Mouse (Mus musculus): Measurements from ENCODE around the gene Eif3l. TPM values are rescaled to one million over a fixed set of nuclear protein-coding genes. Genes with fewer than 3 reads are reported as not detected.
A peak's percentile ranks its signal among the peaks of the same experiment; 100 is the strongest.

Gene Eif3l
- total and polyA plus RNA-seq, 3 experiments = 63.9 to 90.3 (median 69.2) TPM

DNA sequence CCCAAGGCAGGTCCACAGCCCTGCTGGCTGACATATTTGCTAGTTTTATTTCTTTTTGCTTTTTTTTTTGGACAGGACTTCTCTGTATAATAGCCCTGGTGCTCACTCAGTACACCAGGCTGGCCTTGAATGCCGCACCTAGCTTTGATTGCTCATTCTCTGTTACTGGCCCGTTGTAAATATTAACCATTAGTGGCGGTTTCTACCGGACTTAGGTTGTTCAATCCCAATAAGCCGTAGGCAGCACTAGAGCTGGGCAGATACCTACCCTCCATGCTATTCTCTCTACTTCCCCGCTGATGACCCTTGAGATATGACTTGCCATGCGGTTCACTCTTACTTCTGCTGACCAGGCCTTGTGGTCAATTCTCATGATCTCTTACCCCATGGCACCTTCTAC lies 4.6 kb downstream of the Eif3l start:
- no peaks in the 10 kb centered on the region; the same call in 1 of the 2 replicates for H3K79me2 ChIP-seq (replicated peaks; ENCODE audit: control insufficient read depth, insufficient read depth, low read length)
- intact Hi-C loops (cut with DNase I) = no loop called here
- H3K36me3 ChIP-seq (ENCODE audit: control insufficient read depth, insufficient read depth, low read length) = peaks cover 3% of the 10 kb centered on the region; the same call in 1 of the 2 replicates
- H3K4me1 ChIP-seq (ENCODE audit: control insufficient read depth, insufficient read depth, low read length) = no peaks in the 10 kb centered on the region; the same call in 1 of the 2 replicates
- H3K27me3 ChIP-seq (ENCODE audit: control insufficient read depth, insufficient read depth, low read length) = no peaks in the 10 kb centered on the region
- no peak overlapping the region for H3K27ac ChIP-seq
- no peak overlapping the region for H3K4me3 ChIP-seq
- 96% methylated on average over 7 of the region's 7 CpGs for WGBS
- no peak overlapping the region for H3K9ac ChIP-seq (ENCODE audit: low read depth, low read length)
- no peak for DNase-seq
- TF ChIP-seq POLR2A (IDR thresholded peaks at IDR 0.05; ENCODE audit: insufficient read depth, low read depth, low read length) (no peak), EP300 (IDR thresholded peaks at IDR 0.05; ENCODE audit: insufficient read depth, low read depth, low read length) (no peak), CTCF (IDR thresholded peaks at IDR 0.05) (no peak)

DNA sequence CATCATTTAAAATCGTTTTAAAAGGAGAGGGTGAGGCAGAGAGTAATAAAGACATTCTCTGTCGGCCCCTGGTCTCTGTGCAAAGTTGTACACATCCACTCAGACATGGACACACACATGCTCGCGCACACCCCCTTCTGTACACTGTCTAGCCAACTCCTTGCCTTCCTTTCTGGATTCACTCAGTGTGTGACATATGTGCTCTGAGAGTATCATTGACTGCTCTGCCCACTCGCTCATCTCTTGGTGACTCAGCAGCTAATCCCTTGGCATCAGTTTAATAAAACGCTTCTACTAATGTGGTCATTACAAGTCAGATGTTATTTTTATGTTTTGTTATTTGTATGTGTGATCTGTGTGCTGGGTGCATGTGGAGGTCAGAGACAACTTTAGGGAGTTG lies 17.3 kb downstream of the Eif3l start:
- Histone ChIP-seq H3K27ac (no peak overlapping the region), H3K79me2 (replicated peaks; ENCODE audit: control insufficient read depth, insufficient read depth, low read length) (0 out of 2 replicates have a peak, but pooled peaks cover 2% of the 10 kb centered on the region), H3K27me3 (ENCODE audit: control insufficient read depth, insufficient read depth, low read length) (no peaks in the 10 kb centered on the region), H3K36me3 (ENCODE audit: control insufficient read depth, insufficient read depth, low read length) (peaks cover 2% of the 10 kb centered on the region; the same call in 1 of the 2 replicates), H3K4me1 (ENCODE audit: control insufficient read depth, insufficient read depth, low read length) (peaks cover 5% of the 10 kb centered on the region), H3K9ac (ENCODE audit: low read depth, low read length) (no peak overlapping the region), H3K4me3 (no peak overlapping the region)
- WGBS = 83% methylated on average over 6 of the region's 6 CpGs
- DNase-seq = no peak
- TF ChIP-seq EP300 (IDR thresholded peaks at IDR 0.05; ENCODE audit: insufficient read depth, low read depth, low read length) (no peak), POLR2A (IDR thresholded peaks at IDR 0.05; ENCODE audit: insufficient read depth, low read depth, low read length) (no peak), CTCF (IDR thresholded peaks at IDR 0.05) (no peak)
- intact Hi-C loops (cut with DNase I) = no loop called here

DNA sequence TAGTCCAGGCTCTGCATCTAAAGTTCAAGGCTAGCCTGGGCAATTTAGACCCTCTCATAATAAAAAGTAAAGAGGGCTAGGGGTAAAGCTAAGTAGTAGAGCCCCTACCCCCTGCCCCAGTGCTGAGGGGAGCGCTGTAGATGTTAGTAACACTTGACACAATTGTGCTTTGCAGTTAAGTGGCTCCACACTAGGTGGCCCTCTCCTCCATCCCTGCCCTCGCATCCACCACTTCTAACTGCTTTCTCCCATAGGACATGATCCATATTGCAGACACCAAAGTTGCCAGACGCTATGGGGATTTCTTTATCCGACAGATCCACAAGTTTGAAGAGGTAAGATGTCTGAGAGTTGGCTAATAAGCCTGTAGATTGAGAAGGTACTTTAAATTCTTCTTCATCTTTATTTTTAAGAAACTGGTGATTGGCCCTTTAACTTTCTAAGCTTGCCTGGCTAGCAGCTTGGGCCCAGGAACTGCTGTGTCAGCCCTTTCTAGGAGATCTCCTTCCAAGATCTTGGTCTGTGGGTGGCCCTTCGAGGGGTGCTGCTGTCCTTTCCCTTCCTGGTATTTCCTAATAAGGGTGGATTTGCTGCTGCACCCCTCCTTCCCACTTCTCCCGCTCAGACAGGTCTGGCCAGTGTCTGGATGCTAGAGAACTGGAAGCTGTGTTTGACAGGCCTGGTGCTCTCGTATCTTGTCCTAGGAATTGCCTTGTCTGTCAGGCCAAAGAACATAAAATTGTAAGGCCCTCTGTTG lies 18.3 kb downstream of the Eif3l start:
- Histone ChIP-seq H3K9ac (ENCODE audit: low read depth, low read length) (no peak overlapping the region), H3K4me3 (no peak overlapping the region), H3K4me1 (ENCODE audit: control insufficient read depth, insufficient read depth, low read length) (peaks cover 12% of the 10 kb centered on the region), H3K79me2 (replicated peaks; ENCODE audit: control insufficient read depth, insufficient read depth, low read length) (no peaks in the 10 kb centered on the region), H3K27me3 (ENCODE audit: control insufficient read depth, insufficient read depth, low read length) (no peaks in the 10 kb centered on the region), H3K36me3 (ENCODE audit: control insufficient read depth, insufficient read depth, low read length) (peaks cover 4% of the 10 kb centered on the region; the same call in 1 of the 2 replicates), H3K27ac (no peak overlapping the region)
- intact Hi-C loops (cut with DNase I) = loop anchor here (1.0 kb wide), 2 partner anchors 33 to 55 kb away; no protein-coding TSS in a partner anchor
- TF ChIP-seq EP300 (IDR thresholded peaks at IDR 0.05; ENCODE audit: insufficient read depth, low read depth, low read length) (peak; percentile 64; the same call in 1 of the 2 replicates), CTCF (IDR thresholded peaks at IDR 0.05) (peak; percentile 79), POLR2A (IDR thresholded peaks at IDR 0.05; ENCODE audit: insufficient read depth, low read depth, low read length) (no peak)
- DNase-seq = peak; percentile 37
- 42% methylated on average over 7 of the region's 7 CpGs for WGBS

DNA sequence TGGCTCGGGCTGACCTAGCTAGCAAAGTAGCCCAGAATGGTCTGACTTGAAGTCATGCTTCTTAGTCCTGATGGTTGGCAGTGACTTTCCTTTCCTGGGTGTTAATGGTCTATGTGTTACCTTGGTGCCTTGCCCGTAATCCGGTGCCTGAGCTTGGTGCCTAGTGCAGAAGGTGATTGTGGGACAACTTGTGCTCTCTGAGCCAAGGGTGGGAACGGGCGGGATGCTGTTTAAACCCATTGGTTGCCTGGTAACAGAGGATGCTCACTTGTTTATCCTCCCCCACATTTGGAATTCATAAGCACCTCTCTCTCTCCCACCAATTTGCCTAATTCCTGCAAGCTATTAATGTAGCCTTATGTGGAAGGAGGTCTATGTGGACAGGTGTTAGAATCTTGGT lies 20.5 kb downstream of the Eif3l start:
- no peak overlapping the region for H3K9ac ChIP-seq (ENCODE audit: low read depth, low read length)
- TF ChIP-seq EP300 (IDR thresholded peaks at IDR 0.05; ENCODE audit: insufficient read depth, low read depth, low read length) (no peak), CTCF (IDR thresholded peaks at IDR 0.05) (no peak), POLR2A (IDR thresholded peaks at IDR 0.05; ENCODE audit: insufficient read depth, low read depth, low read length) (no peak)
- no peaks in the 10 kb centered on the region for H3K79me2 ChIP-seq (replicated peaks; ENCODE audit: control insufficient read depth, insufficient read depth, low read length)
- WGBS = 80% methylated on average over 5 of the region's 5 CpGs
- DNase-seq = no peak
- H3K36me3 ChIP-seq (ENCODE audit: control insufficient read depth, insufficient read depth, low read length) = peaks cover 4% of the 10 kb centered on the region; the same call in 1 of the 2 replicates
- no peaks in the 10 kb centered on the region for H3K27me3 ChIP-seq (ENCODE audit: control insufficient read depth, insufficient read depth, low read length)
- H3K4me3 ChIP-seq = no peak overlapping the region
- peaks cover 31% of the 10 kb centered on the region for H3K4me1 ChIP-seq (ENCODE audit: control insufficient read depth, insufficient read depth, low read length)
- H3K27ac ChIP-seq = no peak overlapping the region
- intact Hi-C loops (cut with DNase I) = no loop called here

DNA sequence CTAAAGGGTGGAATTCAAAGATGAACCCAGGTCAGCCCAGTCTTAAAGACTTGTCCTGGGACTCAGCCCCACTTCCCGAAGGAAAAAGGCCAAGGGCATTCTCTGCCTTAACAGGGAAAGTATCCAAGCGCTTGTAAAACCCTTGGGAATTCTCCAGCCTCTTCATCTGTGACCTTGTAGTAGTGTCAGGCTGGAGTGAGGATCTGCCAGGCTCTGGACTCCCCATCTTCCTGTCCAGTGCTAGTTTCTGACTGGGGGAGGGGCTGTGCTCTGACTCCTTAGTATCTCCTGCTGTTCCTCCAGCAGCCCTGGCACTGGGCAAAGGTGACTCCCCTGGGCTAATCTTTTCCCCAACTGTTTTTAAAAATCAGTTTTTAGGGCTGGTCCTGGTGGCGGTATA lies 21.6 kb downstream of the Eif3l start:
- Histone ChIP-seq H3K27ac (peak overlapping the region; percentile 77), H3K9ac (ENCODE audit: low read depth, low read length) (no peak overlapping the region), H3K27me3 (ENCODE audit: control insufficient read depth, insufficient read depth, low read length) (no peaks in the 10 kb centered on the region), H3K36me3 (ENCODE audit: control insufficient read depth, insufficient read depth, low read length) (peaks cover 4% of the 10 kb centered on the region; the same call in 1 of the 2 replicates), H3K79me2 (replicated peaks; ENCODE audit: control insufficient read depth, insufficient read depth, low read length) (no peaks in the 10 kb centered on the region), H3K4me1 (ENCODE audit: control insufficient read depth, insufficient read depth, low read length) (peaks cover 31% of the 10 kb centered on the region), H3K4me3 (no peak overlapping the region)
- intact Hi-C loops (cut with DNase I) = no loop called here
- no peak for DNase-seq
- 26% methylated on average over 3 of the region's 3 CpGs for WGBS
- no peak for TF ChIP-seq EP300 (IDR thresholded peaks at IDR 0.05; ENCODE audit: insufficient read depth, low read depth, low read length)
- no peak for TF ChIP-seq POLR2A (IDR thresholded peaks at IDR 0.05; ENCODE audit: insufficient read depth, low read depth, low read length)
- TF ChIP-seq CTCF (IDR thresholded peaks at IDR 0.05) = no peak

DNA sequence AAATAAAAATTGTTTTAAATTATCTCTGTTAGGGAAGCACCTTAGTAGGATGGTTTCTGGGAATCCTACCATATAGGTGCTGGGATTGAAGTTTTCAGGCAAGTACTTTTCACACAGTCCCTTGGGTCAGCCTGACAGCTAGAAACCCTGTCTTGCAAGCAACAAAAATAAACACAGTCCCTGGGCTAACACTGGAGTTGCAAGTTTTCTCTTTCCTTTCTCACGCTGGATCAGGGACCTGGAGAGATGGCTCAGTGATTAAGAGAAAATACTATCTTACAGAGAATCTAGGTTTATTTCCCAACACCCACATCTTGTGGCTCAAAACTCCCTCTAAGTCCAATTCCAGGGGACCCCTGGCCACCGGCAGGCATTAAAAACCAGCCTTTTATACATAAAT lies 22.2 kb downstream of the Eif3l start:
- intact Hi-C loops (cut with DNase I) = loop anchor here (1.0 kb wide), 1 partner anchor 12 kb away; no protein-coding TSS in a partner anchor
- Histone ChIP-seq H3K79me2 (replicated peaks; ENCODE audit: control insufficient read depth, insufficient read depth, low read length) (no peaks in the 10 kb centered on the region), H3K9ac (ENCODE audit: low read depth, low read length) (no peak overlapping the region), H3K27me3 (ENCODE audit: control insufficient read depth, insufficient read depth, low read length) (no peaks in the 10 kb centered on the region), H3K4me3 (no peak overlapping the region), H3K4me1 (ENCODE audit: control insufficient read depth, insufficient read depth, low read length) (peaks cover 31% of the 10 kb centered on the region), H3K36me3 (ENCODE audit: control insufficient read depth, insufficient read depth, low read length) (peaks cover 4% of the 10 kb centered on the region; the same call in 1 of the 2 replicates), H3K27ac (peak overlapping the region; percentile 77)
- DNase-seq = no peak
- TF ChIP-seq POLR2A (IDR thresholded peaks at IDR 0.05; ENCODE audit: insufficient read depth, low read depth, low read length) = no peak
- TF ChIP-seq CTCF (IDR thresholded peaks at IDR 0.05) = no peak
- TF ChIP-seq EP300 (IDR thresholded peaks at IDR 0.05; ENCODE audit: insufficient read depth, low read depth, low read length) = no peak
- WGBS = 11% methylated on average over 2 of the region's 2 CpGs

All from heart, adult 2 months (tissue).